Mouse (Mus musculus): ENCODE results near the gene Cnmd. TPM values are rescaled to one million over a fixed set of nuclear protein-coding genes. Genes with fewer than 3 reads are reported as not detected.

Gene Cnmd
- polyA plus RNA-seq, 1 experiment from 2014 or later: 1.5 TPM

DNA sequence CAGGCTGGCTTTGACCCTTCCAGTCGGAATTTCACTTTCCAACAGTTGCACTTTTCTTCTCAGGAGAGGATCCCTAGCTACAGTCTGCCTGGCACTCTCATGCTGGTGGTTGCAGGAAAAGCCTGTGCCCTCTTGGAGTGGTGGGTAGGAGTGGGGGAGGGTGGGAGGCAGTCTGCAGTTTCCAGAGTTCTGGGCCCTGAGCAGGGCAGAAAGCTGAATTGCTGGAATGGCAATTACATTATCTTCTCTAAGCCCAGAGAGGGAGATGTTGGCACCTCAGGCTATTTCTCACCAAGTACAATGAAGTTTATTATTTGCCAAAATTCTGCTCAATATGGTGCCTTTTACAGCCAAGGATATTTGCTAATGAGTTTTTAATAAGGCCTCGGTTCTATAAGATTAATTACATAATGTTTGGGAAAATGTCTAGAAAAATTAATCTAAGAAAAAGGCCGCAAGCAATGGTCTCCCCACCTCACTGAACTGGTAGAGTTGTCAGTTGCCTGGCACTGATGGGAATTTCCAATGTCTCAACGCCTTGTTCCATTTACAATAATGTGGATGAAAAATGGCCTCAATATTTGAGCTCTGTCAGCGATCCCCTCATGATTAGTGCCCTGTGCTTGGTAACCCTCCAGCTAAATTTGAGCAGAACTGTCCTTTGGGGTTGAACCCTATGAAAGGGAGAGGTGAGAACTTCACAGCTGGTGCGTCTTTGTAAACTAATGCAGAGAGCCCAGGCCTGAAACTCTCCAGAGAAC, 3.0 kb downstream of the Cnmd start:
- Histone ChIP-seq H3K27ac (ENCODE audit: low read depth, low read length) (peak overlapping the region; percentile 7), H3K4me2 (ENCODE audit: low read depth, low read length) (no peak overlapping the region), H3K27me3 (ENCODE audit: control insufficient read depth, insufficient read depth, low read length) (no peaks in the 10 kb centered on the region), H3K4me3 (ENCODE audit: low read depth, low read length) (no peak overlapping the region), H3K9me3 (ENCODE audit: control insufficient read depth, low read length) (no peaks in the 10 kb centered on the region), H3K4me1 (ENCODE audit: control insufficient read depth, insufficient read depth, low read length) (peaks cover 20% of the 10 kb centered on the region), H3K36me3 (ENCODE audit: control insufficient read depth, insufficient read depth, low read length) (no peaks in the 10 kb centered on the region), H3K9ac (replicated peaks; ENCODE audit: low read depth, low read length) (no peak overlapping the region)
- peak; percentile 62; the same call in 1 of the 2 replicates for ATAC-seq (ENCODE audit: low read depth)
- WGBS: 47% methylated on average over 6 of the region's 6 CpGs

DNA sequence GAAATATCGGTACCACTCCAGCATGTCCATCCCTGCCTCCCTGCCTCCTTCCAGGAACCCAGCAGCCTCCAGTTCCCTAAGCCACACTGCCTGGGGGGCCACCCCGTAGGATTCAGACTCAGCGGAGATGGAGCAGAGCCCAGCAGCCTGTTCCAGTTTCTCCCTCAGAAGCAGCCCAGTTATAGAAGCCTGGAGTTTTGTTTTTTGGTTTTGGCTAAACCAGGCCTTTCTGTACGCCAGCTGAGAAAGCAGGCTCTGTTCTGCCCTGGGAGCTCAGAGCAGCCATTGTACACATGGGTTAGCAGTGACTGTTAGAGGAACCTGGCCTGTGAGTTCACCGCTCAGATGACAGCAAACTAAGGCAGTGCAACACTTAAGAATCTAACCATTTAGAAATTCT, 3.7 kb downstream of the Cnmd start:
- H3K9me3 ChIP-seq (ENCODE audit: control insufficient read depth, low read length): no peaks in the 10 kb centered on the region
- peak; percentile 3; the same call in 1 of the 2 replicates for ATAC-seq (ENCODE audit: low read depth)
- H3K9ac ChIP-seq (replicated peaks; ENCODE audit: low read depth, low read length): no peak overlapping the region
- WGBS: 56% methylated on average over 5 of the region's 5 CpGs
- H3K36me3 ChIP-seq (ENCODE audit: control insufficient read depth, insufficient read depth, low read length): no peaks in the 10 kb centered on the region
- no peak overlapping the region for H3K4me3 ChIP-seq (ENCODE audit: low read depth, low read length)
- no peaks in the 10 kb centered on the region for H3K27me3 ChIP-seq (ENCODE audit: control insufficient read depth, insufficient read depth, low read length)
- peaks cover 20% of the 10 kb centered on the region for H3K4me1 ChIP-seq (ENCODE audit: control insufficient read depth, insufficient read depth, low read length)
- peak overlapping the region; percentile 7 for H3K27ac ChIP-seq (ENCODE audit: low read depth, low read length)
- H3K4me2 ChIP-seq (ENCODE audit: low read depth, low read length): no peak overlapping the region

DNA sequence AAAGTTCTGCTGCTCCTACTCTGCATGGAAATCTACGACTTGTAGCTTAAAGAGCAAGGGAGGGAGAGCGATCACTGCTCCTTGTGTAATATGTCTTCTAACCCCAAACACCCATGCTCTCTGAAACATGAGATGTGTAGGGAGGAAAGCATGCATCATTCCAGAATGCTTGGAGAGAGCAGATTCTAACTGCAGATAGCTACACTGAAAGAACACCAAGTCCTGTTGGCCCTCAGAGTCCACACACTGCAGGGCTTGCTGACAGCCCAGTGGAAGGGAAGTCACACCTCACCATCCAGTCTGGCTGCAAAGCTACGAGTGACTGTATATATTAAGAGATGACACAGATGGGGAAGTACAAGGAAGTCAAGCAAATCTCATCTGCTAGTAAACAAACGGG, 9.3 kb downstream of the Cnmd start:
- Histone ChIP-seq H3K9ac (replicated peaks; ENCODE audit: low read depth, low read length) (no peak overlapping the region), H3K9me3 (ENCODE audit: control insufficient read depth, low read length) (no peaks in the 10 kb centered on the region), H3K4me1 (ENCODE audit: control insufficient read depth, insufficient read depth, low read length) (no peaks in the 10 kb centered on the region), H3K4me2 (ENCODE audit: low read depth, low read length) (no peak overlapping the region), H3K27ac (ENCODE audit: low read depth, low read length) (no peak overlapping the region), H3K36me3 (ENCODE audit: control insufficient read depth, insufficient read depth, low read length) (no peaks in the 10 kb centered on the region), H3K4me3 (ENCODE audit: low read depth, low read length) (no peak overlapping the region), H3K27me3 (ENCODE audit: control insufficient read depth, insufficient read depth, low read length) (no peaks in the 10 kb centered on the region)
- WGBS: 80% methylated on average over 4 of the region's 4 CpGs
- no peak for ATAC-seq (ENCODE audit: low read depth)

DNA sequence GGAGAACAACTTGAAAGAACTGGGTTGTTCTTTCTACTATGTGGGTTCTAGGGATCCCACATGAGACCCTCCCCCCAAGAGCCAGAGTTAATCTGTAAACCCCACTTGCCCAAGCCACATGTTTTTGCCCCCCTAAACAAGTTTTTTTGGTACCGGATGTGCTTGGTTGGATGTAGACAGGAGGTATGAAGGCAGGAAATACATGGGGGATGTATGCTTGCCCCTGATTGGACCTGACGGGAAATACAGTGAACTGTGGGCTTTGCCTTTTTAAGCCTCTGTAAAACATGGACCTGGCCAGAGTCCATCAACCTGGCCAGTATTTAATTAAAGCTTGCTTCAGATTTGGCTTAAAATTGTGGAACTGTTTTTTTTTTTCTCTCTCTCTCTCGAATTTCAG, 12.3 kb downstream of the Cnmd start:
- Histone ChIP-seq H3K27ac (ENCODE audit: low read depth, low read length) (no peak overlapping the region), H3K4me1 (ENCODE audit: control insufficient read depth, insufficient read depth, low read length) (no peaks in the 10 kb centered on the region), H3K9me3 (ENCODE audit: control insufficient read depth, low read length) (no peaks in the 10 kb centered on the region), H3K27me3 (ENCODE audit: control insufficient read depth, insufficient read depth, low read length) (no peaks in the 10 kb centered on the region), H3K4me2 (ENCODE audit: low read depth, low read length) (no peak overlapping the region), H3K36me3 (ENCODE audit: control insufficient read depth, insufficient read depth, low read length) (no peaks in the 10 kb centered on the region), H3K4me3 (ENCODE audit: low read depth, low read length) (no peak overlapping the region), H3K9ac (replicated peaks; ENCODE audit: low read depth, low read length) (no peak overlapping the region)
- no peak for ATAC-seq (ENCODE audit: low read depth)
- 75% methylated on average over 3 of the region's 3 CpGs for WGBS

DNA sequence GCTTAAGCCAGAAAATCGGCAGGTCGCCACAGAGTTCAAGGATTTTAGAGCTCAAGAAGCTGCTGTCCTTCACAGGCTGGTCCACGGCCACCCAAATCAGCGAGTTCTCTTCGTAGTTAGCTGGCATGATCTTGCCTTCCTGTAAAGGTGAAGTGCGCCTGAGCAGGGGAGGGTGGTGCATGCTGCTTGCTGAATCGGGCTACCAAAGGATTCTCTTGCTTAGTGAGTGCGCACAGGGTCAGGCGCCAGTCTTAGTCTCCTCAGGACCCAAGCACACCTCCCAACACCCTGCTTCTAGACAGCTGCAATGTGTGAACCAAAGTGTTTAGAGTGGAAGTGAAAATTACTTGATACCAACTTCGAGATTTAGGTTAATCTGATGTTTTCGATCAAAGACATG, 16.6 kb downstream of the Cnmd start:
- 35% methylated on average over 11 of the region's 11 CpGs for WGBS
- H3K4me2 ChIP-seq (ENCODE audit: low read depth, low read length): no peak overlapping the region
- H3K4me3 ChIP-seq (ENCODE audit: low read depth, low read length): no peak overlapping the region

DNA sequence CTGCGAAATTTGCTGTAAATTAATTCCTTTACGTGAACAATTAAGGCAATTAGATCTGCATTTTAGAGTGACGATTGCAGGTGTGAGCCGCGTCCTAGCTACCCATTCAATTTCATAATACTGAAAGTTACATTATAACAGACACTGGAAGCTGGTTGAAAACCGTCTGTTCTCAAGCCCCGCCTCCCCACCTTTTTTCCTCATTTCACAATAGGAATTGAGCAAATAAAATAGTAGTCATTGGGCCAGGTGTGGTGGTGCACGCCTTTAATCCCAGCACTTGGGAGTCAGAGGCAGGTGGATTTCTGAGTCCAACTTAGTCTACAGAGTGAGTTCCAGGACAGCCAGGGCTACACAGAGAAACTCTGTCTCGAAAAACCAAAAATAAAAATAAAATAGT, 19.9 kb downstream of the Cnmd start:
- Histone ChIP-seq H3K4me3 (ENCODE audit: low read depth, low read length) (no peak overlapping the region), H3K27me3 (ENCODE audit: control insufficient read depth, insufficient read depth, low read length) (no peaks in the 10 kb centered on the region), H3K9ac (replicated peaks; ENCODE audit: low read depth, low read length) (no peak overlapping the region), H3K36me3 (ENCODE audit: control insufficient read depth, insufficient read depth, low read length) (no peaks in the 10 kb centered on the region), H3K4me2 (ENCODE audit: low read depth, low read length) (no peak overlapping the region), H3K4me1 (ENCODE audit: control insufficient read depth, insufficient read depth, low read length) (no peaks in the 10 kb centered on the region), H3K27ac (ENCODE audit: low read depth, low read length) (no peak overlapping the region), H3K9me3 (ENCODE audit: control insufficient read depth, low read length) (no peaks in the 10 kb centered on the region)
- ATAC-seq (ENCODE audit: low read depth): no peak
- WGBS: 85% methylated on average over 9 of the region's 9 CpGs

More for the DNA sequence above, 16.6 kb downstream of the Cnmd start:
- Histone ChIP-seq H3K9me3 (ENCODE audit: control insufficient read depth, low read length) (no peaks in the 10 kb centered on the region), H3K9ac (replicated peaks; ENCODE audit: low read depth, low read length) (no peak overlapping the region), H3K27me3 (ENCODE audit: control insufficient read depth, insufficient read depth, low read length) (no peaks in the 10 kb centered on the region), H3K36me3 (ENCODE audit: control insufficient read depth, insufficient read depth, low read length) (no peaks in the 10 kb centered on the region), H3K27ac (ENCODE audit: low read depth, low read length) (no peak overlapping the region), H3K4me1 (ENCODE audit: control insufficient read depth, insufficient read depth, low read length) (no peaks in the 10 kb centered on the region)
- no peak for ATAC-seq (ENCODE audit: low read depth)

DNA sequence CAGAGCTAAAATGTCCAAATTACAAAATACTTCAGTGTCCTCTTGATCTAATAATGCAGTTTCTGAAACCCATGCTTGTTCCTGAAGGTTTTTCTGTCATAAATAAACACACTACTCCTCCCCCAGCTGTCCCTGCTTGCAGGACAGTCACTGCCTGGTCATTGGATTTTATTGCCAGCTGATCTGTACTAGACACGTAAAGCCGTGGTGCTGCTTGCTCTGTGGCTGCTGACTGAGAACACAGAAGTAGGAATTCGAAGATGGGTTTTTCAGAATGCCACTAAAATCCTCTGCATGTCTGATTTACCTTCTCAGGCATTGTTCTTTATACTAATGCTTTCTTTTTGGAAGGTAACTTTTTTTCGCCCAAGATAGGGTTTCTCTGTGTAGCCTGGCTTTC, 25.2 kb downstream of the Cnmd start:
- H3K9me3 ChIP-seq (ENCODE audit: control insufficient read depth, low read length): no peaks in the 10 kb centered on the region
- no peak for ATAC-seq (ENCODE audit: low read depth)
- H3K36me3 ChIP-seq (ENCODE audit: control insufficient read depth, insufficient read depth, low read length): no peaks in the 10 kb centered on the region
- H3K27ac ChIP-seq (ENCODE audit: low read depth, low read length): no peak overlapping the region
- 54% methylated on average over 4 of the region's 4 CpGs for WGBS
- H3K9ac ChIP-seq (replicated peaks; ENCODE audit: low read depth, low read length): no peak overlapping the region
- H3K4me2 ChIP-seq (ENCODE audit: low read depth, low read length): no peak overlapping the region
- H3K4me1 ChIP-seq (ENCODE audit: control insufficient read depth, insufficient read depth, low read length): no peaks in the 10 kb centered on the region
- no peaks in the 10 kb centered on the region for H3K27me3 ChIP-seq (ENCODE audit: control insufficient read depth, insufficient read depth, low read length)
- H3K4me3 ChIP-seq (ENCODE audit: low read depth, low read length): no peak overlapping the region

DNA sequence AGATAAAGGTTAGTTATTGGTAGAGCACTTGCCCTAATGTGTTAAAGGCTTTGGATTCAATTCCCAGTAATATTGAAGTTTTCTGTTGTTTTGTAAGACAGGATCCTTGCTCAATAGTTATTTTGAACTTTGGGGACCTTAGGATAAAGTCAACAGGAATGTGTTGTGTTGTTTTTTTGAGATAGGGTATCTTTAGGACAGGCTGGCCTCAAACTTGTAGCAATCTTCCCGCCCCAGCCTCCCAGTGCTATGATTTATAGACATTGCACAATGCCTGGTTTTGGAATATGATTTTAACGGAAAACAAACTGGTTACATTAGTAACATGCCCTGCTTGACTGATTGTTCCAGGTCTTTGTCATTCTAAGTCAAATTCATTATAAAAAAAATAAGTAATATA, 28.8 kb downstream of the Cnmd start:
- Histone ChIP-seq H3K36me3 (ENCODE audit: control insufficient read depth, insufficient read depth, low read length) (peaks cover under 1% of the 10 kb centered on the region; the same call in 1 of the 2 replicates), H3K4me3 (ENCODE audit: low read depth, low read length) (no peak overlapping the region), H3K27ac (ENCODE audit: low read depth, low read length) (no peak overlapping the region), H3K9me3 (ENCODE audit: control insufficient read depth, low read length) (no peaks in the 10 kb centered on the region), H3K27me3 (ENCODE audit: control insufficient read depth, insufficient read depth, low read length) (no peaks in the 10 kb centered on the region), H3K4me2 (ENCODE audit: low read depth, low read length) (no peak overlapping the region), H3K4me1 (ENCODE audit: control insufficient read depth, insufficient read depth, low read length) (no peaks in the 10 kb centered on the region), H3K9ac (replicated peaks; ENCODE audit: low read depth, low read length) (no peak overlapping the region)
- 93% methylated on average over 2 of the region's 2 CpGs for WGBS
- ATAC-seq (ENCODE audit: low read depth): no peak

DNA sequence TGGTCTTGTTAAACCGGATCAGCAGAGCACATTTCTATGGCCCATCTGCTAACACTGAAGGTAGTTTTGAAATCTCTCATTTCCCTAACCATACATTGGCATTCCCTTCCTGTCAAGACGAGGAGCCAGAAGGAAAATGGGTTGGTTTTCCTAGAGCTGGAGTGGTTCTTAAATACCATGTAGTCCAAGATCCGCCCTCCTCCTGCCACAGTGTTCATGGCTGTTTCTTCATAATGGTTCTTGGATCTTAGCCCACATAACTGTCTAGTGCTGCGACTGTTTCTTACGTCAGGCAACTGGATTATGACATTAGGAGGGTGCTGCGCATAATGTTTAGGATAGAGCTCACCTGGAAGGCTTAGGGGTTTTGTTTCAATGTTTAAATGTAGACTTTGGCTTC, 29.6 kb downstream of the Cnmd start:
- Histone ChIP-seq H3K36me3 (ENCODE audit: control insufficient read depth, insufficient read depth, low read length) (peaks cover 8% of the 10 kb centered on the region), H3K9me3 (ENCODE audit: control insufficient read depth, low read length) (no peaks in the 10 kb centered on the region), H3K4me1 (ENCODE audit: control insufficient read depth, insufficient read depth, low read length) (no peaks in the 10 kb centered on the region), H3K4me2 (ENCODE audit: low read depth, low read length) (no peak overlapping the region), H3K9ac (replicated peaks; ENCODE audit: low read depth, low read length) (no peak overlapping the region), H3K27ac (ENCODE audit: low read depth, low read length) (no peak overlapping the region), H3K27me3 (ENCODE audit: control insufficient read depth, insufficient read depth, low read length) (no peaks in the 10 kb centered on the region), H3K4me3 (ENCODE audit: low read depth, low read length) (no peak overlapping the region)
- WGBS: 89% methylated on average over 6 of the region's 6 CpGs
- no peak for ATAC-seq (ENCODE audit: low read depth)

All from neural tube, embryonic 14.5 days (tissue).